Mouse (Mus musculus): ENCODE data around the gene Tuba1a.

Gene Tuba1a

GRCm38 (mm10) chr15:98930017-98930734 is 23.3 kb downstream of the Tuba1a start:
- CTCF ChIA-PET, result no interaction called here

- CTCF ChIA-PET, result interaction anchor here (0.6 kb wide), 1 partner anchor 80 kb away, joined by 3 read pairs; no protein-coding TSS in a partner anchor
These were observed 24.8 kb downstream of the Tuba1a start for GRCm38 (mm10) chr15:98928598-98929240.

- CTCF ChIA-PET, result no interaction called here
These were observed 25.9 kb downstream of the Tuba1a start for GRCm38 (mm10) chr15:98927566-98927965.

- CTCF ChIA-PET, result no interaction called here
These were observed 28.8 kb downstream of the Tuba1a start for GRCm38 (mm10) chr15:98924682-98925081.

GRCm38 (mm10) chr15:98923031-98923537 is 30.4 kb downstream of the Tuba1a start:
- CTCF ChIA-PET, result no interaction called here

- CTCF ChIA-PET, result interaction anchor here (0.7 kb wide), 1 partner anchor 16 kb away, joined by 3 read pairs; no protein-coding TSS in a partner anchor
These were observed 30.9 kb downstream of the Tuba1a start for GRCm38 (mm10) chr15:98922581-98922980.

- CTCF ChIA-PET, result interaction anchor here (0.5 kb wide), 1 partner anchor 63 kb away, joined by 6 read pairs; no protein-coding TSS in a partner anchor
These were observed 32.0 kb downstream of the Tuba1a start for GRCm38 (mm10) chr15:98921510-98921909.

GRCm38 (mm10) chr15:98918499-98918895 is 35.0 kb downstream of the Tuba1a start:
- CTCF ChIA-PET, result interaction anchor here (0.6 kb wide), 1 partner anchor 12 kb away, joined by 8 read pairs; no protein-coding TSS in a partner anchor

- CTCF ChIA-PET, result interaction anchor here (0.6 to 1.3 kb wide), 3 partner anchors 11 to 75 kb away, joined by 3 to 8 read pairs (median 4); partner anchors contain the start of genes Gm49450 and Tuba1a
These were observed 35.7 kb downstream of the Tuba1a start, which contains the start of gene Lmbr1l for GRCm38 (mm10) chr15:98917538-98918498. Gene Lmbr1l (minus strand): TSS chr15:98918231.

- CTCF ChIA-PET, result interaction anchor here (0.7 to 1.3 kb wide), 3 partner anchors 37 to 79 kb away, joined by 3 to 11 read pairs (median 4); partner anchors contain the start of genes Gm49450 and Tuba1a
These were observed 36.4 kb downstream of the Tuba1a start for GRCm38 (mm10) chr15:98917091-98917490.

- CTCF ChIA-PET, result no interaction called here
These were observed 37.5 kb downstream of the Tuba1a start for GRCm38 (mm10) chr15:98916016-98916415.

GRCm38 (mm10) chr15:98914903-98915302 is 38.6 kb downstream of the Tuba1a start:
- CTCF ChIA-PET, result no interaction called here

- CTCF ChIA-PET, result no interaction called here
These were observed 48.8 kb downstream of the Tuba1a start for GRCm38 (mm10) chr15:98904692-98905091.

- CTCF ChIA-PET, result no interaction called here
These were observed 50.9 kb downstream of the Tuba1a start for GRCm38 (mm10) chr15:98902600-98902999.

GRCm38 (mm10) chr15:98901530-98901929 is 52.0 kb downstream of the Tuba1a start:
- CTCF ChIA-PET, result no interaction called here

Measured in spleen, embryonic (tissue).